Mouse (Mus musculus) layer of hippocampus, adult 2 months (tissue): Measurements from ENCODE around the gene Rab5a. TPM values are rescaled to one million over a fixed set of nuclear protein-coding genes. Genes with fewer than 3 reads are reported as not detected.

Experiments used
- DNase-seq, 2 experiments: peaks; one replicate each; pipeline ENCODE4 v3.0.0; 2022; ENCODE audit warnings: low spot score in 2 of 2
- H3K27ac ChIP-seq: fragments of 200-600 bp; 2 replicates; pipeline ENCODE4 v1.8.1; 2022
- H3K4me3 ChIP-seq: fragments of 200-600 bp; 2 replicates; pipeline ENCODE4 v1.8.1; 2022; ENCODE audit warnings: mild to moderate bottlenecking
- CTCF ChIP-seq: fragments of 200-600 bp; conservative IDR thresholded peaks from 2 replicates; pipeline ENCODE4 v1.8.1; 2022; ENCODE audit warnings: antibody characterized with exemption, mild to moderate bottlenecking, moderate library complexity
- long read RNA-seq, 2 experiments: library from polyadenylated mRNA; stranded (forward); transcript quantifications; one replicate each; pipeline ENCODE4 v2.0.0; 2021; ENCODE audit warnings: borderline mapping rate in 2 of 2
- total RNA-seq, 2 experiments: library from RNA; stranded (reverse); gene quantifications; 2 replicates each; pipeline ENCODE4 v1.2.3; 2021

Rab5a gene
- total RNA-seq = 100 to 1,000 TPM; 115 to 116 TPM
- long read RNA-seq, experiment 1, transcript Rab5a-201 (6 exons, 2,366 nt) = major isoform, 123 of 130 reads
- long read RNA-seq, experiment 1, partial matches to known transcripts = 5 of 130 reads
- long read RNA-seq, experiment 1, other reads (novel, unspliced or antisense) = 2 of 130 reads
- long read RNA-seq, experiment 2, transcript Rab5a-201 (6 exons, 2,366 nt) = major isoform, 155 of 162 reads
- long read RNA-seq, experiment 2, partial matches to known transcripts = 1 of 162 reads
- long read RNA-seq, experiment 2, other reads (novel, unspliced or antisense) = 6 of 162 reads

GRCm38 (mm10) chr17:53478858-53479603 is at the start of gene Rab5a:
Gene Rab5a (plus strand): TSS chr17:53479234.
- peak; percentile 99 for DNase-seq
- peak within 1 kb of the TSS; percentile 95 for H3K4me3 ChIP-seq
- peak; percentile 43 for TF ChIP-seq CTCF

DNA sequence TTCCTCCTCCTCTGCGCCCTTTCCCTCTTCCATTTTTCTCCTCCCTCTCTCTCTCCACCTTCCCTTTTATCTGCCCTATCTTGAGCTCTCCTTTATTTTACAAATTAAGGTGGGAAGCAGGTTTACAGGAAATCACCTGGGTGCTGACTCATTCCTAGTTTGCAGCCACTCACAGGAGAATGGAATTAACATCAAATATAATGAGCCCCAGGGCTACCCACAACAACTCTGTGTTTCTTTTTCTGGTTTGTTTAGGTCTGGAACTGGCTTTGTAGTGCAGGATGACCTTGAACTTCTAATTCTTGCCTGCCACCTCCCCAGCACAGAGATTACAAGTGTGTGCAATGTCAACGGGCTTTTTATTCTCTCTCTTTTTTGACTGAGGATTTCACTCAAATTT is 22.9 kb upstream of the Rab5a start:
- H3K4me3 ChIP-seq = no peak overlapping the region
- DNase-seq = no peak
- no peak for TF ChIP-seq CTCF
- H3K27ac ChIP-seq = no peak overlapping the region

More at GRCm38 (mm10) chr17:53478858-53479603, at the start of gene Rab5a:
- H3K27ac ChIP-seq = peak within 1 kb of the TSS; percentile 97

DNA sequence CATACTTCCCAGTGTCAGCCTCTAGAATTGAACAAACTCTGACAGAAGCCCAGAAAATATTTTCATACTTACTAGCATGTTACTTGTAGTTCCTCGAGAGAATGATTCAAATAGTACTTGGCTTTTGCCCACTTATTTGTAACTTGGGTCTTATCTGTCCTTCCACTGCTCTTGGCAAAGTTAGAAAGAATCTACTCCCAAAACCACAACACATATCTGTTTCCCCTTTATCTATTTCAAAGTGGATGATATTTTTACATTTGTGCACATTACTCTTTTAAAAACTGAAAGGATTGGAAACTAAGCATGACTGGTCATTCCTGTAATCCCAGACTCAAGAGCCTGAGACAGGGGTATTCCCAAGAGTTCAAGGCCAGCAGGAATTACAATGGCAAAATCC is 22.3 kb upstream of the Rab5a start:
- no peak overlapping the region for H3K4me3 ChIP-seq
- TF ChIP-seq CTCF = no peak
- no peak overlapping the region for H3K27ac ChIP-seq
- no peak for DNase-seq

DNA sequence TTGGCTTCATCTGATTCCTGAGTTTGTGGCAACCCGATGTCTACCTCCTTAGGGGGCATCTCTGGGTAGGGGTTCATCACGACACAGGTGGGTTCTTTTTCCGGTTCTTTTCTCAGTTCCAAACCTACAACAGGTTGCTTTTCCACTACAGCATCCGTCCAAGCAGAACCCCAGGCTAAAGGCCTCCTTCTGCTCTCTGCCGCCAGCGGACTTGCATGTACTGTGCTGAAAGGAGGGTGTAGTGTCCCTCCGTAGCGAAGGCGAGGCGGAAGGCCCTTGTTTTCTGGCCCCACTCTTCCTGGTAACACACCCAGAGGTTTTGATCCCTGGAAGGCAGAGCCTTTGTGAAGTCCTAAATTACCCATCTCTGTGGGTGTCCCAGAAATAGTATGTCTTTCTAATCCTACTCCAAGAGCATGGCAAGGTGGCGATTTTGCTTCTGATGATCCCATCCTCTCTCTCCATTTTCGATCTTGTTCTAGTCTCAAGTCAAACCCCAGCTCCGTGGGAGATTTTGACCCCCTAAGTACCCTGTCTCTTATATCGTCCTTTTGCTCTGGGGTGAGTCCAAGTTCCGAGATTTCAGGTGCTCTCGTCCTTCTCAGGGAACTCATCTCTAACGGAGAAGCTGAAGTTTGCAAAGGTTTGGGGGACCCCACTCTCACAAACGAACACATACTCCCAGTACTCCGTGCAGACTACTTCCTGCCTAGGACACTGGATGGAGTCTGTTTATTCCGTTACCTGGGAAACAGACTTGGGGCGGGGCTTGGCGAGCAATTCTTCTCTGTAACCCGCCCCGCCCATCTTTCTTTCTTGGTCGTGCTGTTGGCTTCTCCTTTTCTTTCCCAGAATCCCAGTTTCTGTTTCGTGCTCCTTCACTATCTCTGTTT is 16.2 kb upstream of the Rab5a start, which contains the start of gene Efhb:
Gene Efhb, minus strand, starts transcription at position 719 of the 893 bp plus-strand sequence.
- peak; percentile 58 to 68 for DNase-seq
- Histone ChIP-seq H3K4me3 (peak within 1 kb of the TSS; percentile 54), H3K27ac (no peak within 1 kb of the TSS)
- no peak for TF ChIP-seq CTCF

GRCm38 (mm10) chr17:53463496-53463840 is 15.6 kb upstream of the Rab5a start:
- Histone ChIP-seq H3K4me3 (peak overlapping the region; percentile 54), H3K27ac (no peak overlapping the region)
- TF ChIP-seq CTCF = no peak
- no peak for DNase-seq

DNA sequence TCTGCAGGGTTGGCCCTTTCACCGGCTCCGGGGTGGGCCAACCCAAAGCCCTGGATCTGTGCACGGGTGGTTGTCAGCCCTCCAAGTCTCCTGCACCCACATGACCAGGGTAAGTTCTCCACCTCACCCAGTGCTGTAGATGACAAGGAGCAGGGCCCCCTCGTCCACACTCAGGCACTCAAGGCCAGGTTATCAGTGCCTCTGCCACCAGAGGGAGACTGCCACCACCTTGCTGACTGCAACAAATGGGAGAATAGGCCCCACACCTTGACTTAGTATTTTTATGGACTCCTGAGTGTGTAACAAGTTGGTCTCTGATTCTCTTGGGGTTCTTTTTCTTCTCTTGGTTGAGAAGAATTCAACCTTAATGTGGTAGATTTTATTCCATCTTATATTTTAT is 13.5 kb upstream of the Rab5a start:
- Histone ChIP-seq H3K4me3 (no peak overlapping the region), H3K27ac (no peak overlapping the region)
- no peak for DNase-seq
- peak; percentile 53 for TF ChIP-seq CTCF

DNA sequence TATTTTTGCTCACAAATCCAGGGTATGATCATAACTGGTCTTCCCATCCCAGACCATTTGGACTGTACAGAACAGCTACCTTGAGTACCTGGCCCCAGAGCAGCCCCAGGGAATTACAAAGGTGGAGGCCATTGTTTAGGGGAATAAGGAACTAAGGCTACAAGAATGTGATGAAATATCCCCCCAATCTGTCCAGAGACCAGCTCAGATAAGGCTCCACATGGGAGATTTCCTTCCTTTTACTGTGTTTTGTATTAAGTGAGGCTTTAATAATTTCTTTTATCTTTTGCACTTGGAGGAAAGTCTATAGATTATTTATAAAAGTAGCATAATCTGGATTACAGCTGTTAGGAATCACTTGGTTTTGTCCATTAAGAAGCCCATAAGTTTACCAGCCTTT is 10.3 kb upstream of the Rab5a start:
- Histone ChIP-seq H3K4me3 (no peak overlapping the region), H3K27ac (no peak overlapping the region)
- TF ChIP-seq CTCF = no peak
- no peak for DNase-seq

DNA sequence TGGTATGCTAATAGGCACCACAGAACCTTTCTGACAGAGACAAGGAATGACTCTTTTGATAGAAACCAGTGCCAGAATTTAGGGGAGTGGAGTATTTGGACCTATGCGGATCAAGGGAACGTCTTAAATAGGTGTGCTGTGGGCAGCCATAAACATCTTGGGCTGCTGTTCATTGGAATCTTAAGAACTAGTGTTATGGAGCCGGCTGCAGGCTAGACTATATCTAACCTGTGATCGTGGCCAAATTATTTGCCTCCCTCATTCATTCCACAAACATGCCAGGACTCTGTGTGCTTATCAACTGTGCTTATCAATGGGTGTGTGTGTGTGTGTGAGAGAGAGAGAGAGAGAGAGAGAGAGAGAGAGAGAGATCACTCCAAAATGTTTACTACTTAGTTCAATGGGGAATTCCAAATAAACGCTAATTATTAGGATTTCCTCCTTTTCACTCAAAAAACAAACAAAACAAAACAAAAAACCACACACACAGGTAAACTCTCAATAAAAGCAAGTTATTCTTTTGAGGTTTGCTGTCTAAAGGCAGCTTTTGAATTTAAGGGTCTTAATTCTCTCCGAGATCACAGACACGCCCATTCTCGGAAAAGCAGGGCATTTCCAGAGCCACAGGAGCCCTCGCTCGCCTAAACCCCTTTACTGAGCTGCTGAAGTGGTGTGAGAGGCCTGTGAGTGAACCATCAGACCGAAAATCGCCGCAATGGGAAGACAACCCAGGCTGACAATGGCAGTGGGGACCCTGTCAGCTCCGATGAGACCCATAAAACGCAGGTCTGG is 772 bp upstream of the Rab5a start:
- DNase-seq = no peak
- TF ChIP-seq CTCF = no peak

GRCm38 (mm10) chr17:53479604-53480041 is 589 bp downstream of the Rab5a start:
- peak; percentile 48 for TF ChIP-seq CTCF
- Histone ChIP-seq H3K4me3 (peak overlapping the region; percentile 95), H3K27ac (peak overlapping the region; percentile 97)
- peak; percentile 48 to 53 for DNase-seq

More for the DNA sequence above, 772 bp upstream of the Rab5a start:
- Histone ChIP-seq H3K27ac (peak overlapping the region; percentile 97), H3K4me3 (peak overlapping the region; percentile 95)

GRCm38 (mm10) chr17:53480433-53480832 is 1.4 kb downstream of the Rab5a start:
- Histone ChIP-seq H3K27ac (peak overlapping the region; percentile 97; the same call in 1 of the 2 replicates), H3K4me3 (peak overlapping the region; percentile 95)
- DNase-seq = no peak
- TF ChIP-seq CTCF = no peak

GRCm38 (mm10) chr17:53488291-53489006 is 9.4 kb downstream of the Rab5a start:
- TF ChIP-seq CTCF = no peak

More at GRCm38 (mm10) chr17:53488291-53489006, 9.4 kb downstream of the Rab5a start:
- Histone ChIP-seq H3K4me3 (no peak overlapping the region), H3K27ac (no peak overlapping the region)
- DNase-seq = no peak
